Comparison of ENCODE assay signal across 9 mouse cellular contexts in genomic region chr5:148090191-148090821, GRCm38 (mm10).
DNase-seq lines count a peak whose midpoint lies in the region.
"Had no signal": no experiment of that assay in that cellular context is flagged by ENCODE, and none has a peak within 500 bp of the region (broad histone marks: within the 10 kb centered on the region; RNA-seq: fewer than 3 reads in every experiment).

No protein-coding gene starts in this region.

- DNase-seq in right cerebral cortex, adult 18-20 months = peak; percentile 88
- DNase-seq in right cerebral cortex, postnatal 4 days = no peak
- peak; percentile 63 to 84 for DNase-seq in frontal cortex, adult 2 months (ENCODE audit: extremely low spot score in 1 of 2, low spot score in 1 of 2)
- DNase-seq in left cerebral cortex, adult 18-20 months (ENCODE audit: low spot score in 2 of 2) = peak; percentile 67 to 74
- peak; percentile 96 for DNase-seq in telencephalon, adult 2 months (ENCODE audit: low read depth, low spot score)
- no peak for DNase-seq in spleen, postnatal 14 days (ENCODE audit: low spot score in 2 of 2)
- no peak for DNase-seq in adrenal gland, adult 2 months
- no peak for DNase-seq in thymus, postnatal 14 days
- DNase-seq: lung, adult 18-20 months had no signal

Comparison
In these comparisons a context has a peak if more than half of its experiments do, and no peak if none do; other contexts are left out.
1. DNase-seq: peak in right cerebral cortex, adult 18-20 months (single experiment), frontal cortex, adult 2 months (2 of 2), left cerebral cortex, adult 18-20 months (2 of 2) and telencephalon, adult 2 months (single experiment); none in right cerebral cortex, postnatal 4 days (single experiment), spleen, postnatal 14 days (0 of 2), adrenal gland, adult 2 months (single experiment) and thymus, postnatal 14 days (single experiment).